Mouse (Mus musculus) frontal cortex, adult (tissue): ENCODE results near the gene Slc44a1.

Source experiments
- ATAC-seq: cut with Nextera tagmentation; 2 replicates; pipeline ENCODE4 v1.9.2; 2017; ENCODE audit warnings: mild to moderate bottlenecking, moderate library complexity, mixed read lengths; ENCODE audit not compliant: low TSS enrichment

The Slc44a1 gene

GRCm38 (mm10) chr4:53431585-53432234 is 8.5 kb upstream of the Slc44a1 start:
- ATAC-seq: no peak

GRCm38 (mm10) chr4:53437110-53437755 is 3.0 kb upstream of the Slc44a1 start:
- peak; percentile 24 for ATAC-seq

- ATAC-seq: peak; percentile 38
Measured at GRCm38 (mm10) chr4:53438386-53438785, 1.8 kb upstream of the Slc44a1 start.

- ATAC-seq: no peak
Measured at GRCm38 (mm10) chr4:53438836-53439480, 1.3 kb upstream of the Slc44a1 start.

GRCm38 (mm10) chr4:53439636-53440009 is 590 bp upstream of the Slc44a1 start:
- no peak for ATAC-seq

GRCm38 (mm10) chr4:53440816-53441571 is 781 bp downstream of the Slc44a1 start:
- peak; percentile 39 for ATAC-seq

- 0 out of 2 replicates have a peak, but pooled peaks have one; percentile 3 for ATAC-seq
Measured at GRCm38 (mm10) chr4:53441683-53442082, 1.5 kb downstream of the Slc44a1 start.

GRCm38 (mm10) chr4:53446216-53446615 is 6.0 kb downstream of the Slc44a1 start:
- no peak for ATAC-seq

GRCm38 (mm10) chr4:53447773-53448172 is 7.6 kb downstream of the Slc44a1 start:
- ATAC-seq: no peak

- ATAC-seq: no peak
Measured at GRCm38 (mm10) chr4:53450736-53451135, 10.5 kb downstream of the Slc44a1 start.

GRCm38 (mm10) chr4:53451887-53452286 is 11.7 kb downstream of the Slc44a1 start:
- peak; percentile 53; the same call in 1 of the 2 replicates for ATAC-seq

- ATAC-seq: no peak
Measured at GRCm38 (mm10) chr4:53452457-53452856, 12.2 kb downstream of the Slc44a1 start.

- ATAC-seq: no peak
Measured at GRCm38 (mm10) chr4:53452976-53453889, 13.0 kb downstream of the Slc44a1 start.

- no peak for ATAC-seq
Measured at GRCm38 (mm10) chr4:53455885-53456284, 15.7 kb downstream of the Slc44a1 start.

GRCm38 (mm10) chr4:53456570-53456969 is 16.4 kb downstream of the Slc44a1 start:
- ATAC-seq: no peak

- ATAC-seq: no peak
Measured at GRCm38 (mm10) chr4:53458503-53458902, 18.3 kb downstream of the Slc44a1 start.

GRCm38 (mm10) chr4:53459697-53460096 is 19.5 kb downstream of the Slc44a1 start:
- peak; percentile 6; the same call in 1 of the 2 replicates for ATAC-seq

- ATAC-seq: no peak
Measured at GRCm38 (mm10) chr4:53461026-53461425, 20.8 kb downstream of the Slc44a1 start.

GRCm38 (mm10) chr4:53462069-53462468 is 21.9 kb downstream of the Slc44a1 start:
- ATAC-seq: no peak

GRCm38 (mm10) chr4:53462505-53463251 is 22.5 kb downstream of the Slc44a1 start:
- ATAC-seq: no peak
